Mouse (Mus musculus) cerebellum, adult 2 months (tissue): ENCODE data around the gene C730034F03Rik.

Experiments used
- CTCF ChIP-seq: fragments of 200-500 bp; IDR thresholded peaks from 2 replicates; pipeline ENCODE4 v1.5.1; 2011; ENCODE audit warnings: low read depth, mild to moderate bottlenecking, control low read depth, low read length, moderate library complexity, borderline replicate concordance; ENCODE audit not compliant: insufficient read depth
- POLR2A ChIP-seq: fragments of 200-500 bp; IDR thresholded peaks from 2 replicates; pipeline ENCODE4 v1.6.1; 2011; ENCODE audit warnings: low read length, control low read depth, borderline replicate concordance; ENCODE audit not compliant: insufficient read depth

GRCm38 (mm10) chr15:89404831-89405623 lies 24.4 kb upstream of the C730034F03Rik start:
- no peak for TF ChIP-seq POLR2A
- no peak for TF ChIP-seq CTCF
